Mouse (Mus musculus) neural tube, embryonic 13.5 days (tissue): ENCODE measurements around the gene Zfp715. TPM values are rescaled to one million over a fixed set of nuclear protein-coding genes. Genes with fewer than 3 reads are reported as not detected.
"Not testable (repeated sequence)": the region's sequence is repeated elsewhere in the genome, so short reads cannot be mapped to it uniquely, and the experiment has no call there.

ENCODE experiments used
- ATAC-seq: fragments of 200-750 bp; cut with Nextera tagmentation; 2 replicates; pipeline ENCODE4 v1.8.0; 2017; ENCODE audit warnings: low read depth, mild to moderate bottlenecking, moderate TSS enrichment, moderate library complexity
- H3K27ac ChIP-seq: fragments of 300-500 bp; sonication (generic); replicated peaks from 2 replicates; pipeline ENCODE4 v1.5.1; 2015; ENCODE audit warnings: moderate library complexity, mild to moderate bottlenecking, inconsistent platforms
- H3K27me3 ChIP-seq: fragments of 300-500 bp; sonication (generic); 2 replicates; pipeline ENCODE4 v1.6.1; 2015; ENCODE audit warnings: mild to moderate bottlenecking, inconsistent platforms
- H3K36me3 ChIP-seq: fragments of 300-500 bp; sonication (generic); 2 replicates; pipeline ENCODE4 v1.6.1; 2015; ENCODE audit warnings: mild to moderate bottlenecking, inconsistent platforms
- H3K4me1 ChIP-seq: fragments of 300-500 bp; sonication (generic); replicated peaks from 2 replicates; pipeline ENCODE4 v1.6.1; 2015; ENCODE audit warnings: inconsistent platforms
- H3K4me2 ChIP-seq: fragments of 300-500 bp; sonication (generic); 2 replicates; pipeline ENCODE4 v1.6.1; 2015; ENCODE audit warnings: inconsistent platforms, mild to moderate bottlenecking, moderate library complexity
- H3K4me3 ChIP-seq: fragments of 300-500 bp; sonication (generic); 2 replicates; pipeline ENCODE4 v1.5.1; 2015; ENCODE audit warnings: mild to moderate bottlenecking, inconsistent platforms
- H3K9ac ChIP-seq: fragments of 300-500 bp; sonication (generic); 2 replicates; pipeline ENCODE4 v1.6.1; 2015; ENCODE audit warnings: moderate library complexity, mild to moderate bottlenecking, inconsistent platforms
- H3K9me3 ChIP-seq: fragments of 300-500 bp; sonication (generic); 2 replicates; pipeline ENCODE4 v1.6.1; 2016; ENCODE audit warnings: inconsistent platforms
- WGBS: fragments of 180-500 bp; shearing (Covaris S2); methylation state at CpG from one replicate; pipeline ENCODE4 v1.1.7; 2015; 5-methylcytosine and 5-hydroxymethylcytosine counted together
- polyA plus RNA-seq: library from polyadenylated mRNA; unstranded; fragments of >200 nt; fragmentation: Nextera tagmentation; extraction: Ambion mirVana; gene quantifications from 2 replicates; pipeline ENCODE4 v1.2.1, GENCODE M21; 2015

Gene Zfp715
- polyA plus RNA-seq, 1 experiment from 2014 or later = 16.2 TPM

- H3K9me3 ChIP-seq = no peaks in the 10 kb centered on the region
- H3K4me3 ChIP-seq = peak overlapping the region; percentile 41
- peak overlapping the region; percentile 71 for H3K27ac ChIP-seq
- peak; percentile 87 for ATAC-seq
- no peaks in the 10 kb centered on the region for H3K27me3 ChIP-seq
- H3K4me1 ChIP-seq = no peaks in the 10 kb centered on the region
- H3K9ac ChIP-seq = peak overlapping the region; percentile 67
- no peaks in the 10 kb centered on the region for H3K36me3 ChIP-seq
- peak overlapping the region; percentile 54 for H3K4me2 ChIP-seq
- 10% methylated on average over 18 of the region's 18 CpGs for WGBS
These were observed 30.1 kb downstream of the Zfp715 start for GRCm38 (mm10) chr7:43282859-43283595.

DNA sequence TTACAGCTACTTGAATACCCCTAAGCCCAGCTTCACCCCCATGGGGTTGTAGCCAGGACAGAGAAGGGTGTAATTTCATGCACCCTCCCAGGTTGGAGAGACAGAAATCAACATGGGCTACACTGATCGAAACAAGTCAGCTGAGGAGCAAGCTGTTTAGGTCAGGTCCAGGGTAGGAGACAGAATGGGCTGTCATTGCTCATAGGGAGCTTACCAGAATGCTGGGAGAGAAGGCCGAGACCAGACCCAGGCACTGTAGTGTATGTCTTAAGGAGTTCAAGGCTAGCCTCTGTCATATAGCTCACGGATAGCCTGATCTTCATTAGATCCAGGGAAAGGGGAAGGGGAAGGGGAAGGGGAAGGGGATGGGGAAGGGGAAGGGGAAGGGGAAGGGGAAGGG, 30.6 kb downstream of the Zfp715 start:
- H3K27me3 ChIP-seq = no peaks in the 10 kb centered on the region
- H3K27ac ChIP-seq = no peak overlapping the region
- 82% methylated on average over 2 of the region's 3 CpGs for WGBS
- no peaks in the 10 kb centered on the region for H3K4me1 ChIP-seq
- no peaks in the 10 kb centered on the region for H3K9me3 ChIP-seq
- peak; percentile 48; the same call in 1 of the 2 replicates for ATAC-seq
- H3K4me3 ChIP-seq = no peak overlapping the region
- no peak overlapping the region for H3K9ac ChIP-seq
- no peaks in the 10 kb centered on the region for H3K36me3 ChIP-seq
- H3K4me2 ChIP-seq = no peak overlapping the region

- H3K4me2 ChIP-seq = no peak overlapping the region
- H3K4me3 ChIP-seq = no peak overlapping the region
- no peak for ATAC-seq
- H3K4me1 ChIP-seq = no peaks in the 10 kb centered on the region
- no peaks in the 10 kb centered on the region for H3K36me3 ChIP-seq
- 59% methylated on average over 5 of the region's 5 CpGs for WGBS
- H3K27ac ChIP-seq = no peak overlapping the region
- no peak overlapping the region for H3K9ac ChIP-seq
- H3K27me3 ChIP-seq = no peaks in the 10 kb centered on the region
- H3K9me3 ChIP-seq = peaks cover 4% of the 10 kb centered on the region; the same call in 1 of the 2 replicates
These were observed 35.7 kb downstream of the Zfp715 start for GRCm38 (mm10) chr7:43277401-43277800.

GRCm38 (mm10) chr7:43276178-43276577, 36.9 kb downstream of the Zfp715 start:
- H3K4me3 ChIP-seq, H3K27me3 ChIP-seq, H3K27ac ChIP-seq, H3K9me3 ChIP-seq, H3K4me1 ChIP-seq, ATAC-seq, H3K36me3 ChIP-seq, H3K9ac ChIP-seq, H3K4me2 ChIP-seq: not testable (repeated sequence)
- 46% methylated on average over 6 of the region's 7 CpGs for WGBS

GRCm38 (mm10) chr7:43273476-43273875, 39.6 kb downstream of the Zfp715 start:
- Histone ChIP-seq H3K4me2 (no peak overlapping the region), H3K9me3 (peaks cover 12% of the 10 kb centered on the region; the same call in 1 of the 2 replicates), H3K27me3 (no peaks in the 10 kb centered on the region), H3K4me1 (no peaks in the 10 kb centered on the region), H3K9ac (no peak overlapping the region), H3K27ac (no peak overlapping the region), H3K36me3 (no peaks in the 10 kb centered on the region), H3K4me3 (no peak overlapping the region)
- no peak for ATAC-seq
- 89% methylated on average over 1 of the region's 1 CpGs for WGBS

DNA sequence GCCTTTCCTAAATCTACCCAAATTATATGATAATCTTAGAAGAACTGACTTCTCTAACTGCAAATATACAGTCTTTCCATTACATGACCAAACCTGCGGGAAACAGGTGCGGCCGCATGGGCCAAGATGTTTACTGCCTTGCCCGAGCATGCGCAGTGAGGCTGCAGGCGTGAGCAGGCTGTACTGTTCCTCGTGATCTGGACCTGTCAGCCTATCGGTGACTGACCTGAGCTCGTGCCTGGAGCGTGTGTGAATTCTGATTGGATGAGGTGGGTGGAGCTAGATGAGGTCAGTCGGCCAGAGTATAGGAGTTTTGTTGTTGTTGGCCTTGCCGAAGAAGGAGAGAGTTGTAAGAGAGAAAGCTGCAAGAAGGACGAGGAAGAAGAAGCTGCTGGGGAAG, 45.7 kb downstream of the Zfp715 start:
- not testable (repeated sequence) for ATAC-seq, H3K27me3 ChIP-seq, H3K4me1 ChIP-seq, H3K27ac ChIP-seq, H3K36me3 ChIP-seq, H3K9ac ChIP-seq, H3K4me3 ChIP-seq, H3K4me2 ChIP-seq
- 89% methylated on average over 13 of the region's 13 CpGs for WGBS
- peaks cover 34% of the 10 kb centered on the region for H3K9me3 ChIP-seq

DNA sequence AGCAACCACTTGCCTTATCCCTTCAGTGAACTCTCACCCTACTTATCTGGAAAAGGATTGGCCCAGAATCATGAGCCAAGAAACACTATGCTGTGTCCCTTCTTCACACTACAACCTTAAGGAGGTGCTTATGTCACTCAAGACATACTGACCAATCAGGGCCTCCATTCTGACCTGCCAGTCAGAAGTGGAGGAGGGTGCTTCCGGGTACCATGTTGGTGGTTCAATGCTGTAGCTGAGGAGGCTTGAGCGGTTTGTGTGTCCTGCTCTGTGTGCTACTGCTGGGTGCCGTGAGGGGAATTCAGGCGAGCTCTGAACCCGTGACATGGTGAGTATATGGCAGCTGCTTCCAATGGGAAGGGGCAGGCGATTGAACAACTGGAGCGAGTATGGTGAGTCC, 59.6 kb downstream of the Zfp715 start:
- no peaks in the 10 kb centered on the region for H3K4me1 ChIP-seq
- peaks cover 20% of the 10 kb centered on the region for H3K9me3 ChIP-seq
- no peaks in the 10 kb centered on the region for H3K36me3 ChIP-seq
- H3K4me3 ChIP-seq = no peak overlapping the region
- H3K9ac ChIP-seq = no peak overlapping the region
- no peak overlapping the region for H3K27ac ChIP-seq
- no peaks in the 10 kb centered on the region for H3K27me3 ChIP-seq
- ATAC-seq = no peak
- WGBS = 89% methylated on average over 7 of the region's 7 CpGs
- no peak overlapping the region for H3K4me2 ChIP-seq

DNA sequence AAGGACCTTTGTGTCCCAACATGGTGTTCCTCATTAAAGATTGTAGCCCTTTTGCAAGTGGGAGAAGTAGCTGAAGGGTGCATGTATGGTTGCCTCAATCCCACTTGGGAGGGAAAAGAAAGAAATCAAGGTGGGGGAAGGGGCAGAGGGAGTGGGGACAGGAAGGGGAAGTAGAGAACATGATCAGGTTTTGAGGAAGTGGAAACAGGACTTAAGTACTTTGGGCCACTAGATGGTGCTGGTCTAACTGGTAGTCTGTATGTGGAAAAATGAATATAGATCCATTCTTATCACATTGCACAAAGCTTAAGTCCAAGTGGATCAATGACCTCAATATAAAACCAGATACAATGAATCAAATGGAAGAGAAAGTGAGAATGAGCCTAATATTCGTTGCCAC, 62.4 kb downstream of the Zfp715 start:
- not testable (repeated sequence) for H3K9ac ChIP-seq, H3K4me3 ChIP-seq, H3K27ac ChIP-seq, H3K36me3 ChIP-seq, H3K4me2 ChIP-seq, H3K27me3 ChIP-seq, H3K4me1 ChIP-seq, ATAC-seq
- H3K9me3 ChIP-seq = peaks cover 23% of the 10 kb centered on the region
- WGBS = 78% methylated on average over 1 of the region's 1 CpGs

Other genes starting within 250 kb of the Zfp715 start
- not detected in 2 replicates for gene Zfp936, start 199.1 kb downstream of the Zfp715 start, polyA plus RNA-seq
- gene Siglecf, start 38.0 kb upstream of the Zfp715 start, polyA plus RNA-seq = 0.17 and 0.26 TPM in 2 replicates
- gene Siglecg, start 94.9 kb upstream of the Zfp715 start, polyA plus RNA-seq = 0.21 TPM in 1 of 2 replicates, not detected in the other
- gene Lim2, start 114.4 kb upstream of the Zfp715 start, polyA plus RNA-seq = not detected in 2 replicates
- not detected in 2 replicates for gene Nkg7, start 123.8 kb upstream of the Zfp715 start, polyA plus RNA-seq
- gene Cldnd2, start 127.5 kb upstream of the Zfp715 start, polyA plus RNA-seq = not detected in 2 replicates
- 148 and 170 TPM in 2 replicates for gene Etfb, start 130.8 kb upstream of the Zfp715 start, polyA plus RNA-seq
- 0.40 TPM in 1 of 2 replicates, not detected in the other for gene Gm45233, start 130.8 kb upstream of the Zfp715 start, polyA plus RNA-seq
- 8.1 and 9.6 TPM in 2 replicates for gene Vsig10l, start 149.9 kb upstream of the Zfp715 start, polyA plus RNA-seq
- 8.6 TPM in 2 replicates for gene Iglon5, start 176.8 kb upstream of the Zfp715 start, polyA plus RNA-seq
- gene 4931406B18Rik, start 192.6 kb upstream of the Zfp715 start, polyA plus RNA-seq = not detected in 2 replicates
- 1.5 and 1.6 TPM in 2 replicates for gene Cd33, start 231.1 kb upstream of the Zfp715 start, polyA plus RNA-seq
- gene Zfp658, start 249.0 kb upstream of the Zfp715 start, polyA plus RNA-seq = 8.2 and 9.5 TPM in 2 replicates